Mouse (Mus musculus) kidney, adult 2 months (tissue): ENCODE data around the gene Pcf11. TPM values are rescaled to one million over a fixed set of nuclear protein-coding genes. Genes with fewer than 3 reads are reported as not detected.

Experiments
- DNase-seq: peaks from one replicate; pipeline ENCODE4 v3.0.0; 2021
- H3K27ac ChIP-seq: fragments of 200-500 bp; 2 replicates; pipeline ENCODE4 v1.5.1; 2012; ENCODE audit warnings: low read depth, low read length, control low read depth, inconsistent platforms; ENCODE audit not compliant: insufficient read depth
- H3K27me3 ChIP-seq: fragments of 200-500 bp; replicated peaks from 2 replicates; pipeline ENCODE4 v1.6.1; 2012; ENCODE audit warnings: mild to moderate bottlenecking, moderate library complexity, low read length, inconsistent platforms; ENCODE audit not compliant: control insufficient read depth, insufficient read depth
- H3K36me3 ChIP-seq: fragments of 200-500 bp; 2 replicates; pipeline ENCODE4 v1.6.1; 2012; ENCODE audit warnings: mild to moderate bottlenecking, moderate library complexity, low read length, inconsistent platforms; ENCODE audit not compliant: control insufficient read depth, insufficient read depth
- H3K4me1 ChIP-seq: fragments of 200-500 bp; 2 replicates; pipeline ENCODE4 v1.6.1; 2011; ENCODE audit warnings: low read length; ENCODE audit not compliant: control insufficient read depth, insufficient read depth
- H3K4me3 ChIP-seq: fragments of 200-500 bp; 2 replicates; pipeline ENCODE4 v1.5.1; 2011; ENCODE audit warnings: mild to moderate bottlenecking, low read depth, low read length, control low read depth; ENCODE audit not compliant: insufficient read depth
- CTCF ChIP-seq: fragments of 200-500 bp; conservative IDR thresholded peaks from 2 replicates; pipeline ENCODE4 v1.5.1; 2011; ENCODE audit warnings: low read depth, mild to moderate bottlenecking, control low read depth, low read length, moderate library complexity, mixed read lengths; ENCODE audit not compliant: insufficient read depth, insufficient read length
- POLR2A ChIP-seq: fragments of 200-500 bp; IDR thresholded peaks from one replicate; pipeline ENCODE4 v1.6.1; 2011; ENCODE audit warnings: low read depth, low read length, control low read depth
- WGBS: fragments of 180-500 bp; shearing (Covaris S2); methylation state at CpG from one replicate; pipeline ENCODE4 v1.1.7; 2018; 5-methylcytosine and 5-hydroxymethylcytosine counted together
- polyA plus RNA-seq: library from polyadenylated mRNA; depleted of rRNA; stranded (reverse); fragments of >200 nt; gene quantifications from 2 replicates; pipeline ENCODE4 v1.2.3, GENCODE M21; 2012

Pcf11 gene
- polyA plus RNA-seq, 1 experiment, result 15.5 TPM

GRCm38 (mm10) chr7:92698770-92699169, 29.0 kb upstream of the Pcf11 start:
- Histone ChIP-seq H3K27ac (no peak overlapping the region), H3K27me3 (no peaks in the 10 kb centered on the region), H3K36me3 (no peaks in the 10 kb centered on the region), H3K4me1 (no peaks in the 10 kb centered on the region), H3K4me3 (no peak overlapping the region)
- 45% methylated on average over 5 of the region's 5 CpGs for WGBS
- DNase-seq, result no peak
- TF ChIP-seq POLR2A, result no peak
- TF ChIP-seq CTCF, result no peak

- H3K4me3 ChIP-seq, result no peak overlapping the region
- no peaks in the 10 kb centered on the region for H3K27me3 ChIP-seq
- TF ChIP-seq POLR2A, result no peak
- no peak for TF ChIP-seq CTCF
- H3K27ac ChIP-seq, result no peak overlapping the region
- H3K4me1 ChIP-seq, result no peaks in the 10 kb centered on the region
- no peaks in the 10 kb centered on the region for H3K36me3 ChIP-seq
- WGBS, result 83% methylated on average over 3 of the region's 3 CpGs
- DNase-seq, result peak; percentile 44
Observed at GRCm38 (mm10) chr7:92696395-92696794, 26.7 kb upstream of the Pcf11 start.

GRCm38 (mm10) chr7:92689101-92689500, 19.4 kb upstream of the Pcf11 start:
- H3K36me3 ChIP-seq, result no peaks in the 10 kb centered on the region
- no peak for DNase-seq
- H3K4me3 ChIP-seq, result no peak overlapping the region
- H3K27me3 ChIP-seq, result no peaks in the 10 kb centered on the region
- TF ChIP-seq CTCF (no peak), POLR2A (no peak)
- no peaks in the 10 kb centered on the region for H3K4me1 ChIP-seq
- WGBS, result 69% methylated on average over 2 of the region's 2 CpGs
- H3K27ac ChIP-seq, result no peak overlapping the region

GRCm38 (mm10) chr7:92688299-92688669, 18.6 kb upstream of the Pcf11 start:
- WGBS, result 57% methylated on average over 2 of the region's 2 CpGs
- Histone ChIP-seq H3K27me3 (no peaks in the 10 kb centered on the region), H3K27ac (no peak overlapping the region), H3K36me3 (no peaks in the 10 kb centered on the region), H3K4me3 (no peak overlapping the region), H3K4me1 (no peaks in the 10 kb centered on the region)
- TF ChIP-seq POLR2A, result no peak
- TF ChIP-seq CTCF, result no peak
- no peak for DNase-seq

- Histone ChIP-seq H3K36me3 (no peaks in the 10 kb centered on the region), H3K4me1 (no peaks in the 10 kb centered on the region), H3K4me3 (no peak overlapping the region), H3K27me3 (no peaks in the 10 kb centered on the region), H3K27ac (no peak overlapping the region)
- 55% methylated on average over 5 of the region's 5 CpGs for WGBS
- no peak for DNase-seq
- TF ChIP-seq CTCF (no peak), POLR2A (no peak)
Observed at GRCm38 (mm10) chr7:92687556-92688298, 18.0 kb upstream of the Pcf11 start.

- Histone ChIP-seq H3K4me3 (no peak overlapping the region), H3K4me1 (no peaks in the 10 kb centered on the region; the same call in 1 of the 2 replicates), H3K27ac (no peak overlapping the region), H3K36me3 (no peaks in the 10 kb centered on the region), H3K27me3 (no peaks in the 10 kb centered on the region)
- TF ChIP-seq POLR2A (no peak), CTCF (no peak)
- WGBS, result 65% methylated on average over 4 of the region's 4 CpGs
- DNase-seq, result no peak
Observed at GRCm38 (mm10) chr7:92677346-92677745, 7.6 kb upstream of the Pcf11 start.

GRCm38 (mm10) chr7:92675131-92675530, 5.4 kb upstream of the Pcf11 start:
- TF ChIP-seq POLR2A (no peak), CTCF (no peak)
- H3K36me3 ChIP-seq, result no peaks in the 10 kb centered on the region
- H3K4me3 ChIP-seq, result no peak overlapping the region
- H3K4me1 ChIP-seq, result peaks cover 3% of the 10 kb centered on the region; the same call in 1 of the 2 replicates
- no peak for DNase-seq
- no peaks in the 10 kb centered on the region for H3K27me3 ChIP-seq
- 85% methylated on average over 3 of the region's 3 CpGs for WGBS
- no peak overlapping the region for H3K27ac ChIP-seq
